Mouse (Mus musculus) hindbrain, postnatal 0 days (tissue): ENCODE results near the gene Nol11. TPM values are rescaled to one million over a fixed set of nuclear protein-coding genes. Genes with fewer than 3 reads are reported as not detected.

Experiments used
- ATAC-seq: fragments of 200-750 bp; cut with Nextera tagmentation; 2 replicates; pipeline ENCODE4 v1.8.0; 2017; ENCODE audit warnings: mild to moderate bottlenecking, moderate TSS enrichment, moderate library complexity
- DNase-seq: peaks from one replicate; pipeline ENCODE4 v3.0.0-alpha.2; 2015; ENCODE audit warnings: low spot score
- H3K27ac ChIP-seq: fragments of 300-500 bp; sonication (generic); 2 replicates; pipeline ENCODE4 v1.5.1; 2014; ENCODE audit warnings: mild to moderate bottlenecking
- H3K27me3 ChIP-seq: fragments of 300-500 bp; sonication (generic); 2 replicates; pipeline ENCODE4 v1.6.1; 2014; ENCODE audit warnings: low read length, mixed read lengths; ENCODE audit not compliant: insufficient read depth
- H3K36me3 ChIP-seq: fragments of 300-500 bp; sonication (generic); 2 replicates; pipeline ENCODE4 v1.6.1; 2014; ENCODE audit warnings: low read length, mixed read lengths; ENCODE audit not compliant: insufficient read depth
- H3K4me1 ChIP-seq: fragments of 300-500 bp; sonication (generic); 2 replicates; pipeline ENCODE4 v1.6.1; 2014; ENCODE audit warnings: antibody characterized with exemption, low read length, mixed read lengths; ENCODE audit not compliant: insufficient read depth
- H3K4me2 ChIP-seq: fragments of 300-500 bp; sonication (generic); 2 replicates; pipeline ENCODE4 v1.6.1; 2014; ENCODE audit warnings: low read depth, mild to moderate bottlenecking, low read length, moderate library complexity, mixed read lengths
- H3K4me3 ChIP-seq: fragments of 300-500 bp; sonication (generic); 2 replicates; pipeline ENCODE4 v1.5.1; 2014; ENCODE audit warnings: low read length
- H3K9ac ChIP-seq: fragments of 300-500 bp; sonication (generic); replicated peaks from 2 replicates; pipeline ENCODE4 v1.6.1; 2014; ENCODE audit warnings: mild to moderate bottlenecking, low read length, moderate library complexity, mixed read lengths
- H3K9me3 ChIP-seq: fragments of 300-500 bp; sonication (generic); 2 replicates; pipeline ENCODE4 v1.6.1; 2016; ENCODE audit warnings: low read length, mixed read lengths
- CTCF ChIP-seq: IDR thresholded peaks from 2 replicates; pipeline ENCODE4 v1.5.1; 2016; ENCODE audit warnings: antibody characterized with exemption, control low read depth, low read depth
- WGBS: fragments of 180-500 bp; shearing (Covaris S2); extraction: QIAGEN DNeasy Blood & Tissue Kit; methylation state at CpG from one replicate; pipeline ENCODE4 v1.1.7; 2014; 5-methylcytosine and 5-hydroxymethylcytosine counted together
- polyA plus RNA-seq: library from polyadenylated mRNA; unstranded; fragments of >200 nt; fragmentation: Nextera tagmentation; extraction: Ambion mirVana; gene quantifications from 2 replicates; pipeline ENCODE4 v1.2.1, GENCODE M21; 2015
- total RNA-seq: library from RNA; depleted of rRNA; stranded (reverse); fragments of >200 nt; gene quantifications from 2 replicates; pipeline ENCODE4 v1.2.3, GENCODE M21; 2014; rRNA removed

Gene Nol11
- total RNA-seq = 26.8 and 31.5 TPM in 2 replicates
- 33.5 and 35.3 TPM in 2 replicates for polyA plus RNA-seq

DNA sequence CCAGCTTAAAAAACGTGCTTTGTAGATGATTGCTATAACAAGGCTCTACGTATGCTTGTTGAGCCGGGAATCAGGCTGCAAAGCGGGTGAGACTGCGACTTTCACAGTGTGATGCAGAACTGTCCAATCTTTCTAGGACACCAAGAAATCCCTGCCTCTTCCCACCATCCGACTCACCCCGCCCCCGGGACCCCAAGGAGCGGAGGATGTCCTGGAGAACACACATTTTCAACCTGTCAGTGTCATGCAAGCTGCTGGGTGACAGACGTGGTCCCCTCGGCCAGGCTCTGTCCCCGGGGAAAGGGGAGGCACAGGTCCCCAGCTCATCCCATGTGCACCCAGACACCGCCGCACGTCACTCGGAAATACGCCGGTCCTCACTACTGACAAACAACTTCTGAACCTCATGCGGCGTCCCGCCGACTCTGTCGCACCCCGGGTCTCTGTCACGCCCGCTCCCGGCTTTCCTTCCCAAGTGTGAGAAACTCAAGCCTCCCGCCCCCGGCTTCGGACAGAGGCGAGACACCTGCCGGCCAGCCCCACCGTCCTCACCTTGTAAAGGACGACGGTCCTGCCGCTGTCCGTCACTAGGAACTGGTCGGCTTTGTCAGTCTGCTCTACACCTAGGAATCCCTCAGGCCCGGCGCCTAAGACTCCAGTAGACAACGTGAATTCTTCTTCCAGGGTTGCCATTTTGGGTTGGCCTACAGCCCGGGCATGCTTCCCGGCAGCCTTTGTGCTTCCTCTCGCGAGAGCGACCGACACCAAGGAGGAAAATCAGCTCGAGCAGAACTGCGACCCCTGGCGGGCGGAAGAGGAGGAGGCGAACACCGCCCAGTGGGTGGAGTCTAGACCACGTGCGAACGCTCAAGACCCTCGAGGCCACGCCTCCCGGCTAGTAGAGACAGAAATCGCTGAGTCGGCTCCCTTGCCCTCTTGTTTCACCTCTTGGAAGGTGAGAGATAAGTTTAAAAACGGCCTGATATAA is at the start of gene Nol11:
Nol11 (minus strand) TSS at position 817 of the 988 bp plus-strand sequence.
- TF ChIP-seq CTCF = peak; percentile 98
- ATAC-seq = peak; percentile 97
- WGBS = under 1% methylated on average over 62 of the region's 62 CpGs

DNA sequence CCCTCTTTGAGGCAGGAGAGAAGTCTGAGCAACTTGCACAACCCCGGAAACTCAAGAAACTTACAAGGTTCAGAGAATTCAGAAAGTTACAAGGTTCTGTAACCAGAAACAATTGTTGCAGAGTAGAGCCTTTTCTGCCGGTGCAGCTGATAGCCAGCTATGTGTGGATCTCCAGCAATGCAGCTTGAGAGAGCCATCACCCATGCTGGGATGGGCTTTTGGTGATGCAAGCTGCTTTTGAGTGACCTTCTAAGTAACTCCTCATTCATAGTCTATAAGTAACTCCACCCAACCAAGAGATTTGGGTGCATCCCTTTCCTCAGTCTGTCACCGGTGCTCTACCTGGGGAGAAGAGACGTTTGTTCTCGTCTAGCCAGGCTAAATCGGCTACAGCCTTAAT is 49.3 kb upstream of the Nol11 start:
- H3K4me3 ChIP-seq = no peak overlapping the region
- no peaks in the 10 kb centered on the region for H3K36me3 ChIP-seq
- H3K9ac ChIP-seq = no peak overlapping the region
- H3K4me2 ChIP-seq = no peak overlapping the region
- no peak overlapping the region for H3K27ac ChIP-seq
- ATAC-seq (no peak), DNase-seq (no peak)
- 92% methylated on average over 6 of the region's 6 CpGs for WGBS
- no peaks in the 10 kb centered on the region for H3K9me3 ChIP-seq
- H3K27me3 ChIP-seq = no peaks in the 10 kb centered on the region
- no peak for TF ChIP-seq CTCF
- H3K4me1 ChIP-seq = no peaks in the 10 kb centered on the region; the same call in 1 of the 2 replicates

More for the DNA sequence above, at the start of gene Nol11:
- no peaks in the 10 kb centered on the region for H3K9me3 ChIP-seq
- H3K27me3 ChIP-seq = no peaks in the 10 kb centered on the region
- peaks cover 19% of the 10 kb centered on the region for H3K36me3 ChIP-seq
- H3K4me1 ChIP-seq = no peaks in the 10 kb centered on the region
- H3K27ac ChIP-seq = peak within 1 kb of the TSS; percentile 84
- DNase-seq = peak; percentile 99
- H3K4me2 ChIP-seq = peak within 1 kb of the TSS; percentile 92
- peak within 1 kb of the TSS; percentile 81 for H3K4me3 ChIP-seq
- peak within 1 kb of the TSS; percentile 84 for H3K9ac ChIP-seq

DNA sequence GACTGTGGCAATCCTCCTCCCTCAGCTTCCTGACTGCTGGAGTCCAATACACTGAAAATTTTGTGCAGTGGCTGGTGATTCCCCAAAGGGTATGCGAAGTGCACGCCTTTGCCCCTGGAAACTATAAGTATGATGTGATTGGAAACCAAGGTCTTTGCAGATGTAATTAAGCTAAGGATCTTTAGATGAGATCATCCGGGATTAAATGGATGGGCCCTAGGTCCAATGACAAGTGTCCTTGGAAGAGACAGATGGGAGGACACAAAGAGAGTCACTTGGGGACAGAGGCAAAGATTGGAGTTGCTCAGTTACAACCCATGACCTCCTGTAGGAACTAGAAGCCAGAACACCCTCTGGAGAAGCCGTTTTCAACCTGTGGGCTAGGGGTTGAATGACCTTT is 48.4 kb upstream of the Nol11 start:
- H3K4me3 ChIP-seq = no peak overlapping the region
- ATAC-seq (no peak), DNase-seq (no peak)
- 92% methylated on average over 4 of the region's 4 CpGs for WGBS
- no peak for TF ChIP-seq CTCF
- no peaks in the 10 kb centered on the region for H3K36me3 ChIP-seq
- no peaks in the 10 kb centered on the region for H3K9me3 ChIP-seq
- H3K4me1 ChIP-seq = no peaks in the 10 kb centered on the region; the same call in 1 of the 2 replicates
- H3K27ac ChIP-seq = no peak overlapping the region
- H3K27me3 ChIP-seq = no peaks in the 10 kb centered on the region
- H3K9ac ChIP-seq = no peak overlapping the region
- no peak overlapping the region for H3K4me2 ChIP-seq

DNA sequence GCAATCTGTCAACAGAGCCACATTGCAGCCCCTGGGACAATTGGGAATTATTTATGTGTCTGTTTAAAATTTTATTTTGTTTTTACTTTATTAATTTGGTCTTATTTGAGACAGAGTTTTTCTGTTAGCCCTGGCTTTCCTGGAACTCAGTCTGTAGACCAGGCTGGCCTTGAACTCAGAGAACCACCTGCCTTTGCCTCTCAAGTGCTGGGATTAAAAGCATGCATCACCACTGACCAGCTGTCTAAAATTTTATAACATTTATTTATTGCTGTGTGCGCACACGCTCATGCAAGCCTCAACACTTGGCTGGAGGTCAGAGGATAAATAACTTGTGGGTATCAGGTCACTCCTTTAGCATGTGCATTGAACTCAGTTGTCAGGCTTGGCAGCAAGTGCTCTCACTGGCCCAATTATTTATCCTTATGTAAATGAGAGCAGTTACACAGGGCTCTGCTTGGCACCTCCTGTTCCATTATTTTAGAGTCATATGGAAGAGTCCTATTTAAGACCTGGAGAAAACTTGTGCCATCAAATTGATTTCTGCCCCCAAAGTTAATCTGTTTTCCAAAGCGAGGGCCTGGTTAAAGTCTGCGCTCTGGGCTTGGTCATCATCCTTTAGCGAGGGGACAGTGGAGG is 44.2 kb upstream of the Nol11 start:
- ATAC-seq (no peak), DNase-seq (no peak)
- no peaks in the 10 kb centered on the region for H3K9me3 ChIP-seq
- no peak for TF ChIP-seq CTCF
- no peak overlapping the region for H3K4me3 ChIP-seq
- no peak overlapping the region for H3K4me2 ChIP-seq
- no peak overlapping the region for H3K9ac ChIP-seq
- no peak overlapping the region for H3K27ac ChIP-seq
- no peaks in the 10 kb centered on the region for H3K27me3 ChIP-seq
- H3K36me3 ChIP-seq = peaks cover 5% of the 10 kb centered on the region; the same call in 1 of the 2 replicates
- 73% methylated on average over 5 of the region's 5 CpGs for whole genome bisulfite sequencing
- no peaks in the 10 kb centered on the region for H3K4me1 ChIP-seq

DNA sequence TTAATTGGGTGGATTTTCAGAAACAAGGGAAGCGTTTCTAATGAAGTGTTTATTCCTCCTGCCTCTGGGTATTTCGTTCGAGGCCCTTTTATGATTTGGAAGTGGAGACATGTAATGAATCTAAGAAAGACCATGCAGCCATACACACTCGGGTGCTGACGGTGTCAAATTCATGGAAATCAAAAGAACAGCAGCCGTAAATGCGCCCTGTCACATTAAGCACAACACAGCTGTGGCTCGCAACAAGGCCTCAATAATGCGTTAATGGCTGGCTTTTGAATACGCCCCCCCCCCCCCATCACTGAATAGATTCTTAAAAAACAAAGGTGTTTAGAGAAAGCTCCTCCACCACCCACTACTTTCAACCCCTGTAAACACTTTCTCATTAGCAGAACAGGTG is 40.9 kb upstream of the Nol11 start:
- Histone ChIP-seq H3K4me1 (no peaks in the 10 kb centered on the region), H3K36me3 (peaks cover 5% of the 10 kb centered on the region; the same call in 1 of the 2 replicates), H3K27ac (no peak overlapping the region), H3K27me3 (no peaks in the 10 kb centered on the region), H3K9ac (no peak overlapping the region), H3K4me2 (no peak overlapping the region), H3K4me3 (no peak overlapping the region), H3K9me3 (no peaks in the 10 kb centered on the region)
- no peak for ATAC-seq
- no peak for TF ChIP-seq CTCF
- DNase-seq = no peak
- WGBS = 66% methylated on average over 10 of the region's 10 CpGs

DNA sequence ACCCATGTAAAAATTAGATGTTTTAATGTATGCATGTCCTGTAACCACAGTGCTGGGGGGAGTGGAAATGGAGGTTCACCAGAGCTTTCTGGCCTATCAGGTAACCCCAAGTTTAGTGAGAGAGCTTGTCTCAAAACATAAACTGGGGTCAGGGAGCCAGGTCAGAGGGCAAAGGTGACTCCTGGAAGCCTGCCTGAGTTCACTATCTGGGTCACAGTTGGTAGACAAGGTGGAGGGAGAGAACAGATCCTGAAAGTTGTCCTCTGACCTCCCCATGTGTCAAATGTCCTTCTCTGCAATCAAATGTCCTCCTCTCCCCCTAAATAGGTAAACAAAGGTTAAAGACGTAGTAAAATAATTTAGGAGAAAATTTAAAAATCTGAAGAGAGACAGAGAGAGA is 37.2 kb upstream of the Nol11 start:
- ATAC-seq (no peak), DNase-seq (no peak)
- Histone ChIP-seq H3K4me1 (no peaks in the 10 kb centered on the region), H3K9ac (no peak overlapping the region), H3K9me3 (no peaks in the 10 kb centered on the region), H3K36me3 (no peaks in the 10 kb centered on the region), H3K27me3 (no peaks in the 10 kb centered on the region), H3K27ac (no peak overlapping the region), H3K4me2 (no peak overlapping the region), H3K4me3 (no peak overlapping the region)
- WGBS = 91% methylated on average over 1 of the region's 1 CpGs
- TF ChIP-seq CTCF = no peak
